Mouse (Mus musculus): Measurements from ENCODE around the gene Lipt1. TPM values are rescaled to one million over a fixed set of nuclear protein-coding genes. Genes with fewer than 3 reads are reported as not detected.

The Lipt1 gene
- polyA plus RNA-seq, 2 experiments: 6.4 to 9.5 TPM

GRCm38 (mm10) chr1:37869362-37869761, 2.2 kb upstream of the Lipt1 start:
- Histone ChIP-seq H3K9ac (ENCODE audit: low read depth, low read length, severe bottlenecking) (no peak overlapping the region), H3K27me3 (ENCODE audit: control insufficient read depth, insufficient read depth, low read length) (0 out of 2 replicates have a peak, but pooled peaks cover 5% of the 10 kb centered on the region), H3K4me3 (replicated peaks; ENCODE audit: low read length) (no peak overlapping the region), H3K9me3 (ENCODE audit: control insufficient read depth, low read length) (no peaks in the 10 kb centered on the region), H3K4me1 (ENCODE audit: control insufficient read depth, insufficient read depth, low read length) (peaks cover 4% of the 10 kb centered on the region; the same call in 1 of the 2 replicates), H3K4me2 (replicated peaks; ENCODE audit: low read depth, low read length, severe bottlenecking) (no peak overlapping the region), H3K27ac (replicated peaks; ENCODE audit: low read depth, low read length) (no peak overlapping the region), H3K36me3 (ENCODE audit: control insufficient read depth, insufficient read depth, low read length) (no peaks in the 10 kb centered on the region)
- WGBS: 63% methylated on average over 2 of the region's 2 CpGs
- no peak for DNase-seq (ENCODE audit: low spot score)
- no peak for TF ChIP-seq POLR2A (IDR thresholded peaks at IDR 0.05; ENCODE audit: borderline replicate concordance, extremely low read depth, insufficient read depth, insufficient read length)
- no peak for ATAC-seq (ENCODE audit: low FRiP score, low read depth)

- ATAC-seq (ENCODE audit: low FRiP score, low read depth): peak; percentile 94
- peak overlapping the region; percentile 71 for H3K27ac ChIP-seq (replicated peaks; ENCODE audit: low read depth, low read length)
- peaks cover 4% of the 10 kb centered on the region; the same call in 1 of the 2 replicates for H3K4me1 ChIP-seq (ENCODE audit: control insufficient read depth, insufficient read depth, low read length)
- DNase-seq (ENCODE audit: low spot score): peak; percentile 80
- 7% methylated on average over 33 of the region's 33 CpGs for WGBS
- H3K4me3 ChIP-seq (replicated peaks; ENCODE audit: low read length): peak overlapping the region; percentile 51
- no peak for TF ChIP-seq POLR2A (IDR thresholded peaks at IDR 0.05; ENCODE audit: borderline replicate concordance, extremely low read depth, insufficient read depth, insufficient read length)
- H3K9ac ChIP-seq (ENCODE audit: low read depth, low read length, severe bottlenecking): peak overlapping the region; percentile 43
- H3K4me2 ChIP-seq (replicated peaks; ENCODE audit: low read depth, low read length, severe bottlenecking): peak overlapping the region; percentile 56
- no peaks in the 10 kb centered on the region for H3K9me3 ChIP-seq (ENCODE audit: control insufficient read depth, low read length)
- 0 out of 2 replicates have a peak, but pooled peaks cover 5% of the 10 kb centered on the region for H3K27me3 ChIP-seq (ENCODE audit: control insufficient read depth, insufficient read depth, low read length)
- H3K36me3 ChIP-seq (ENCODE audit: control insufficient read depth, insufficient read depth, low read length): peaks cover 27% of the 10 kb centered on the region
Observed at GRCm38 (mm10) chr1:37872131-37873067, 861 bp downstream of the Lipt1 start.

GRCm38 (mm10) chr1:37873157-37873556, 1.6 kb downstream of the Lipt1 start:
- peaks cover 35% of the 10 kb centered on the region for H3K36me3 ChIP-seq (ENCODE audit: control insufficient read depth, insufficient read depth, low read length)
- no peak overlapping the region for H3K27ac ChIP-seq (replicated peaks; ENCODE audit: low read depth, low read length)
- no peak overlapping the region for H3K9ac ChIP-seq (ENCODE audit: low read depth, low read length, severe bottlenecking)
- peak overlapping the region; percentile 56; the same call in 1 of the 2 replicates for H3K4me2 ChIP-seq (replicated peaks; ENCODE audit: low read depth, low read length, severe bottlenecking)
- no peak overlapping the region for H3K4me3 ChIP-seq (replicated peaks; ENCODE audit: low read length)
- no peak for TF ChIP-seq POLR2A (IDR thresholded peaks at IDR 0.05; ENCODE audit: borderline replicate concordance, extremely low read depth, insufficient read depth, insufficient read length)
- WGBS: 92% methylated on average over 4 of the region's 4 CpGs
- ATAC-seq (ENCODE audit: low FRiP score, low read depth) (no peak), DNase-seq (ENCODE audit: low spot score) (no peak)
- 0 out of 2 replicates have a peak, but pooled peaks cover 5% of the 10 kb centered on the region for H3K27me3 ChIP-seq (ENCODE audit: control insufficient read depth, insufficient read depth, low read length)
- H3K4me1 ChIP-seq (ENCODE audit: control insufficient read depth, insufficient read depth, low read length): peaks cover 4% of the 10 kb centered on the region; the same call in 1 of the 2 replicates
- H3K9me3 ChIP-seq (ENCODE audit: control insufficient read depth, low read length): no peaks in the 10 kb centered on the region

GRCm38 (mm10) chr1:37877736-37878460, 6.4 kb downstream of the Lipt1 start:
- Histone ChIP-seq H3K4me2 (replicated peaks; ENCODE audit: low read depth, low read length, severe bottlenecking) (no peak overlapping the region), H3K9me3 (ENCODE audit: control insufficient read depth, low read length) (no peaks in the 10 kb centered on the region), H3K27me3 (ENCODE audit: control insufficient read depth, insufficient read depth, low read length) (no peaks in the 10 kb centered on the region), H3K27ac (replicated peaks; ENCODE audit: low read depth, low read length) (no peak overlapping the region), H3K4me3 (replicated peaks; ENCODE audit: low read length) (no peak overlapping the region), H3K36me3 (ENCODE audit: control insufficient read depth, insufficient read depth, low read length) (peaks cover 75% of the 10 kb centered on the region), H3K4me1 (ENCODE audit: control insufficient read depth, insufficient read depth, low read length) (peaks cover 4% of the 10 kb centered on the region; the same call in 1 of the 2 replicates), H3K9ac (ENCODE audit: low read depth, low read length, severe bottlenecking) (no peak overlapping the region)
- no peak for DNase-seq (ENCODE audit: low spot score)
- WGBS: 95% methylated on average over 13 of the region's 13 CpGs
- TF ChIP-seq POLR2A (IDR thresholded peaks at IDR 0.05; ENCODE audit: borderline replicate concordance, extremely low read depth, insufficient read depth, insufficient read length): no peak
- ATAC-seq (ENCODE audit: low FRiP score, low read depth): no peak

GRCm38 (mm10) chr1:37883411-37883810, 11.9 kb downstream of the Lipt1 start:
- DNase-seq (ENCODE audit: low spot score): no peak
- no peak for ATAC-seq (ENCODE audit: low FRiP score, low read depth)
- Histone ChIP-seq H3K4me3 (replicated peaks; ENCODE audit: low read length) (no peak overlapping the region), H3K9me3 (ENCODE audit: control insufficient read depth, low read length) (no peaks in the 10 kb centered on the region), H3K9ac (ENCODE audit: low read depth, low read length, severe bottlenecking) (no peak overlapping the region), H3K27me3 (ENCODE audit: control insufficient read depth, insufficient read depth, low read length) (no peaks in the 10 kb centered on the region), H3K4me1 (ENCODE audit: control insufficient read depth, insufficient read depth, low read length) (no peaks in the 10 kb centered on the region), H3K4me2 (replicated peaks; ENCODE audit: low read depth, low read length, severe bottlenecking) (no peak overlapping the region), H3K27ac (replicated peaks; ENCODE audit: low read depth, low read length) (no peak overlapping the region), H3K36me3 (ENCODE audit: control insufficient read depth, insufficient read depth, low read length) (peaks cover 60% of the 10 kb centered on the region)
- 94% methylated on average over 4 of the region's 4 CpGs for WGBS
- no peak for TF ChIP-seq POLR2A (IDR thresholded peaks at IDR 0.05; ENCODE audit: borderline replicate concordance, extremely low read depth, insufficient read depth, insufficient read length)

All from limb, embryonic 14.5 days (tissue).